Mouse (Mus musculus) embryonic fibroblast, embryonic 13.5 days (primary cell): ENCODE results near the gene Prkag3.

Experiments used
- CTCF ChIP-seq: IDR thresholded peaks from 2 replicates; pipeline ENCODE4 v1.5.1; 2011; ENCODE audit warnings: mild to moderate bottlenecking, control low read depth, low read length, moderate library complexity, borderline replicate concordance; ENCODE audit not compliant: insufficient read depth
- POLR2A ChIP-seq: IDR thresholded peaks from 2 replicates; pipeline ENCODE4 v1.6.1; 2011; ENCODE audit warnings: low read depth, mild to moderate bottlenecking, control low read depth, low read length, moderate library complexity

GRCm38 (mm10) chr1:74792831-74793660, 44.0 kb upstream of the Prkag3 start:
- TF ChIP-seq CTCF (no peak), POLR2A (no peak)
